Mouse (Mus musculus): Measurements from ENCODE around the gene Glb1.
A peak's percentile ranks its signal among the peaks of the same experiment; 100 is the strongest.
"Not testable (repeated sequence)": the region's sequence is repeated elsewhere in the genome, so short reads cannot be mapped to it uniquely, and the experiment has no call there.

Glb1 gene

DNA sequence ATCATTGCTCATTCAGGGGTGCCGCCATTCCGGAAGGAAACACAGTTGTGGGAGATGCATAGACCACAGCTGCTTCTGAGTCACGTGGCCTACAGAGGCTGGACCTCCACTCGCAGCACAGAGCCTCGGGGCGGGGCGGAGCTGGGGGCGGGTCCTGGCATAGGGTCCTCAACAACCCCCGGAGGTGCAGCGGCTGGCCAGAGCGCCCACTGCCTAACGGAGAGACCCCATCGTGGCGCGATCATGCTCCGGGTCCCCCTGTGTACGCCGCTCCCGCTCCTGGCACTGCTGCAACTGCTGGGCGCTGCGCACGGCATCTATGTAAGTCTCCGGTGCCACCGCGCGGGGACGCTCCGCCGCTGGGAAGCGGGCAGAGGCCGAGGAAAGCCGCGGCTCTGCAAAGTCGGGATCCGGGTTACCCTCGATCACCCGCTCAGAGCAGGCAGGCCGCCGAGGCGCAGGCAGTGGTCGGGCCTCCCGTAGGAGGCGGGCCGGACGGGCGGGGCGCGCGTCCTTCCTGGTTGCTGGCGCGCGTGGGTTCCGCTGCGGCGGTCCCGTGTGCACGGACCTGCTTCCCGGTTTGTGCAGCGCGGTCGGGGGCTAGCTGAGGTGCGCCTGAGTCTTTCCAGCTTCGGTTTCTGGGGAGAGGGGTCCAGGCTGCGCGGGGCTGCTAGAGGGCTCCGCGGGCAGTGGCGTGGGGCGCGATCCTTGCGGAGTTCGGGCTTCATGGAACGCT lies at the start of gene Glb1, which contains the start of gene Tmppe:
Gene Glb1 (plus strand): TSS at position 128 of the 736 bp plus-strand sequence.
Gene Tmppe (plus strand): TSS at position 157 of the 736 bp plus-strand sequence.
- DNase-seq = peak; percentile 88 to 91

DNA sequence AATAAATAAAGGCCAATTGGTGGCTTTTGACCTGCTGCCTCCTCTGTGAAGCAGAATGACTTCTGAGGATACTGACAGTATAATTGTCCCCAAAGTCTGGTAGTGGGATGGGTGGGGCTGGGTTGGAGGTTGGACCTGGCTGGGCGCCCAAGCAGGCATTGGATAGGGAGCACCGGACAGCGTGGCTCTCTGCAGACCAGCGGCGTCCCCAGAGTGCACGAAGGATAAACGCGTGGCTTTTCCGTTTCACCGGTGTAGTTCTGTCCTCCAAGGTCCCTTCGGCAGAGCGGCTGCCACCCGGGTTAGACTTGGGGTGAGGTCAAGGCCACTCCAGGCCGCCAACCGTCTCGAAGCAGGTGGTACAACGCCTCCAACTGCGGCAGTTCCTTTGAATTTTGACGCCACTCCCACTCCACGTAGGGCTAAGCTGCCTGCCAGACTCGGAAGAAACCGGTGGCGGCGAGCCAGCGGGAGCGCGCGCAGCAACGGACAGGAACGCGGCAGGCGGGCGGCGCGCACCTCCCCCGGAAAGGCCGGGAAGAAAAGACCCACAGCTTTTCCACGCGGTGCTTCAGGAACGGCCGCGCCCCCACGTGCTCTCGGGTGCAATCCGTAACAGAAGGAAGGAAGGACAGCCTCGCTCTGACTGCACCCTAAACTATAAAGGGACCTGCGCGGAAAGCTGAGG lies 32.9 kb upstream of the Glb1 start:
- DNase-seq = peak; percentile 87 to 94

DNA sequence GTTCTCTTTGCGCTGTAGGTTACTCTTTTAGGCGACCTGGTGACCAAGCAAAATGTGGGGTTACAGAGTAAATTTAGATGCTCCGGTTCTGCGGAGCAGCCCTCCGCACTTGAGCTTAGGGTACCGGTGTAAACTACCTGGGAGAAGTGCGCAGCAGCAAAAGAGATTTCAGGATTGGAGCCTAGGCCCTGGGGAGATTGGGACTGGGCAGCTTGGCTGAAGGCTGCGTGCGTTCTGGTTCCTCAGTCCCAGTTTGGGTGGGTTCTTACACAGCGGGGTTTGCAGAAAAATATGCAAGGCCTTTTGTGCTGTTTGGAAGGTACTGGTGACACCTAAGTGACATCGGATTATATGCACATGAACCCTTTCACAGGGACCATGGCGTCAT lies 32.4 kb upstream of the Glb1 start:
- DNase-seq = no peak

DNA sequence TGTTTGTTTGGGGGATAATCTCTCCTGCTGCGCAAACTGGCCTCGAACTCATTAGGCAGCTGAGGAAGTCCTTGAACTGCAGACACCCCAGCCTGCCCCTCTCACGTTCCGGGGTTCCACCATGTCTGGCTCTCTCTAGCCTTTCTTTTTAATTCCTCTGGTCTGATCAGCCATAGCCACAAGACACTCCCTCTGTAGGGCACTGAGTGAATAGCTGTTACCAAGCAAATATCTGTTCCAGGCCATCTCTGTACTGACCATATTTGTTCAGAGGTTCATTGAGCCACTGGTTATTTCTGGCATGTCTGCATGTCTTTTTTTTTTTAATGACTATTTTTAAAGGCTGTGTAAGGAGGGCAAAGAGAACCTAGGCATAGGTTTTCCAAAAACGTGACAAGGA lies 31.5 kb upstream of the Glb1 start:
- DNase-seq = peak in 1 of 2 experiments; percentile 16

DNA sequence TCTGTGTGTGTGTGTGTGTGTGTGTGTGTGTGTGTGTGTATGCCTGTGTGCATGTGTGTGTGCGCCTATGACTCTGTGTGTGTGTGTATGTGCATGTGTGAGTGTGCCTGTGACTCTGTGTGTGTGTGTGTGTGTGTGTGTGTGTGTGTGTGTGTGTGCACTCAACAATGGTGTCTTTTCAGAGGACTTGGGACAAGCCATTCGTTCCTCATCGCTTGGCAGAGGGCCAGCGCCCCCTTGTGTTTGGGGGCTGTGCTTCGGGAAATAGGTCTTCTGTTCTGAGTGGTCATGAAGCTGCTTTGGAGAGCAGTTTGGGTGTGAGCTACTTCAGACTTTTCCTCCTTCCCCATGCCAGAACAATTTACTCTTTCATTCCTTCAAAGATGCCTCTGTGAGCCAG lies 29.2 kb upstream of the Glb1 start:
- not testable (repeated sequence) for DNase-seq

DNA sequence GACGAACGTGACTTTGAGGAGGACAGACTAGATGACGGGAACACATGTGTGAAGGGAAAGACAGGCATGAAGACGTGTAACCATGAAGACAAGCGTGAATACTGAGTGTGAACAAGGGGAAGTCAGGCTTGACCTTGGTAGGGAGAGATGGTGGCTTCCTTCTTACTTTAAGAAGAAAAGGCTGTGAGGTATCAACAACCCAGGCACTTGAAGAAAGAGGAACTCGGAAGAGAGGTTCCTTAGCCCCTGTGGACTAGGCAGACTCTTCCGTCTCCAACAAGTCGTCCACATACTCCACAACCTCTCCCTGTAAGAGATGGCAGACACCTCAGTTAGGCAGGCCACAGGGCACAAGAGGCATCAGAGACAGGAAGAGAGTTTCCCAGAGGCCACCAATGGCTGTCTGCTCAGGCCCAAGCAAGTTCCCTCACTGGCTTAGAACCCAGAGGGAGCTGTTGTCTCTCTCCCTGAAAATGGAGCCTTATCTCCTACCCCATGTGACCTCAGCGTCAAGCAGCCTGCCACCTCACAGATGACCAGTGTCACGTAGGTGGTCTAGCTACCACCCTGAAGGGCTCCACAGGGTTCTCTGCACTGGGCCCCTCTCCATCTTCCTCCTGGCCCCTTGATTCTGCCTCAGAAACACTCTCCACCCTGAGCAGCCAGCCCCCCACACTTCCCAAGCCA lies 25.5 kb upstream of the Glb1 start:
- DNase-seq = no peak

DNA sequence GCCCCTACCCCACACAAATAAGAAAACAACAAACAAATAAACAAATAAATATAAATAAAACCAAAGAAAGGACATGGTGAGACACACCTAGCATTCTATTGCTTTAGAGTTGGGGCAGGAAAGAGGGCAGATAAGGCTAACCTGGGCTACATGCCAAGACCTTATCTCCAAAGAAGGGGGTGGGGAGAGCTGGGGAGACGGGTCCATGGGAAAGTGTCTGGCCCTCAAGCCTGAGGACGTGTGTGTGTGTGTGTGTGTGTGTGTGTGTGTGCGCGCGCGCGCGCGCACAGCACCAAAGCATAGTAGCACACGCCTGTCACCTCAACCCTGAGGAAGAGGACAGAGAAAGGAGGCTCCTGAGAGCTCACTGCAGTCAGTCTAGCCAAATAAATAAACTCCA lies 23.7 kb upstream of the Glb1 start:
- no peak for DNase-seq

DNA sequence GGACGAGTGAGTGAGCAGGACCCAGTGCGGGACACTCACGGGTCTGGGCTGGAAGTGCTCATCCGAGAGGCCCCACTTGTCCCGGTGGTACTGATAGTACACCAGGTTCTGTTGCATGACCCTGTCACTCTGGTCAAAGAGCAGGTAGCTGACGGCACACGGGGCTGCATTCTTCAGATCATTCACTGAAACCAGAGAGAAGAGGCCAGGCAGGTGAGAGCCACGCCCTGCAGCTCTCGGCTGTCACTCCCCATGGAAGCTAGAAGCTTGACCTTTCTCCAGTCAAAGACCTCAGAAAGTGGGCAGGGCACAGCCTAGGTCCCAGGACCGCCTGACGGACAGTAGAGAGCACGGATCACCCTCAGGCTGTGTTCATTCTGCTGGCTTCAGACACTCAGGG lies 21.0 kb upstream of the Glb1 start:
- peak; percentile 29 to 48 for DNase-seq

DNA sequence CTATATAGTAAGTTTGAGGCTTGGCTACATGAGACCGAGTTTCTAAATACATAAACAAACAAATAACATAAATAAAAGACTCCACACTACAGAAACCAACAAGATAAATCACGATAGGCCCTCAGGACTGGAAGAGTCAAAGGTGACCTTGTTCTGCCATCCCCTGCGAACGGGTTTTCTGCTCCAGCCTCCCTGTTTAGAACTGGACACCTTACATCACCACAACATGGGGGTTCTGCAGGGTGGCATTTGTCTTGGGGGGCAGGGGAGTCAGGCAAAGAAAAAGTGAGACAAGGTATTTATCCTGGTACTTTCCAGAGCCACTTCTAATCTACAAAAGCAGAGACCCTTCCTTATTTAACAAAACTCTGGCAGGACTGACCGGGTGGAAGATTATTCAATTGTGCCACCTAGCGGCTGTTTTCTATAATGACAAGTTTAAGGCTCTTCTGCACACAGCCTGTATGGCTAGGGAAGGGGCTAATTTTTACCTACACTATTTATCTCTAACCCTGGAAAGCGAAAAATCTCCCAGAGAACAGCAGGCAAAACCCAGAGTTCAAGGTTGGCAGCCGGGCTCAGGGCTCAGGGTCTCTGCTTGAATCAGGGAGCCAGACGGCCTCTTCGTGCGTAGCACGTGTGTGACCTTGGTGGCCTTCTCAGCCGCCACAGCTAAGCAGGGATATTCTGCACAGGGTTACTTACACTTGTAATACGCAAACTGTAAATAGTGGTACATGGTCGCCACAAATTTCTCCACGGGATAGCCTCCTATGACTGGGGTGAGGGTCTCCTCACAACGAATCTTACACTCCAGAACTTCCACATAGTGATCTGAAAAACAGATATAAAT lies 19.8 kb upstream of the Glb1 start:
- peak; percentile 34 to 46 for DNase-seq

DNA sequence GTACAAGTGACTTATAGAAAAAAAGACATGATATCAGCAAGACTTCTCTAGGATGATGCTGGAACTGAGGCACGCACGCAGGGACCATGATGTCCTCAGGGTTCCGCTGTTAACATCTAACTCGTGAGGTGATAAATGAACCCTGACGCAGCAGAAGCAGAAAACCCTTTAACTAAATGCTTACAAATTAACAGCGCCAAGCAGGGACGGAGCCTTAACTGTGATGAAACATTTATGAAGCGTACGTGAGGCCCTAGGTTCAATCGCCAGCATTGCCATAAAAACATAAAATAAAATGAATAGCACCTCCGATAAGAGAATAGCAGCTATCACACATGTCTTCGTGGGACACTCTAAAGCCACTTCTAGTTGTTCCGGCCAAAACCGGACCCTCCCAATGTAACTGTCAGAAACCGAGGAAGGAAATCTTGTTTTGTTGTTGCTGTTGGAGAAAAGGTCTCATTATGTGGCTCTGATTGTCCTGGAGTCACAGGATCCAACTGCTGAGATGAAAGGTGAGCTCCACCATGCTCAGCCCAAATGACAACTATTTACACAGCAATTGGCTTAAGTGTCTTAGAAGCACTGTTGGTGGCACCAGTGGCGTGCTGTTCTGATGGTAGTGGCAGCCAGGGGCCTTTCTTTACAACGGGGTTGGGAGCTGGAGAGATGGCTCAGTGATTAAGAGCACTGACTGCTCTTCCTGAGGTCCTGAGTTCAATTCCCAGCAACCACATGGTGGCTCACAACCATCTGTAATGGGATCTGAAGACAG lies 17.8 kb upstream of the Glb1 start:
- peak; percentile 46 to 61 for DNase-seq

DNA sequence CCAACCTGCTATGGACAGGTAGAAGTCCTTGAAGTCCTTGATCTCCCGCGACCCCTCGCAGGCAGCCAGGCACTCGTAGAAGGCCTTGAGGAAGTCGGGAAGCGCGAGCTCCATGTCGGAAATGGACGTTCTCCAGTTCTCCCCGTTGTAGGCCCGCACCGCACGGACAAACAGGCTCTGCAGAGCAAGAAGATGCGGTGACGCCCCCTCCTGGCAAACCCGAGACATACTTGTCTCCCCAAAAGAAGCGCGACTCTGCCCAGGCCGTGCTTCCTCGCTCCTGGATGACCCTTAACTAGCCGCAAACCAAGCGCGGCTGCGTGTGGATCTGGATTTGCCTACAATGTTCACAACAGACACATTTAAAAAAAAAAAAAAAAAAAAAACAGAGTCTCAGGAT lies 16.2 kb upstream of the Glb1 start:
- DNase-seq = no peak

DNA sequence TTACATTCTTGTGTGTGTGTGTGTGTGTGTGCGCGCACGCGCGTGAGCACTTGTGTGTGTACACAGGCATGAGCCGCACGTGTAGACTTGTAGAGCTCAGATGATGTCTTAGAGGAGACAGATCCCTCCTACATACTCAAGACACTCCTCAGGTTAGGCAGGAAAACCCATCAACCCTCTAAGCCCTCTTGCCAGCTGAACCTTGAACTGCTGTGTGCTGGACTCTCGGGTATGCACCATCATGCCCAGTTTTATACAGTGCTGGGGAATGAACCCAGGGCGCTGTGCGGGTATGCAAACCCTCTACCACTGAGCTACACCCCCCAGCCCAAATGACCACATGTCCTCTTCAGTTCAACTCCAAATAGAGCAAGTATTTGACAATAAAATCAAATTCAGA lies 15.7 kb upstream of the Glb1 start:
- DNase-seq = peak; percentile 55 to 66

DNA sequence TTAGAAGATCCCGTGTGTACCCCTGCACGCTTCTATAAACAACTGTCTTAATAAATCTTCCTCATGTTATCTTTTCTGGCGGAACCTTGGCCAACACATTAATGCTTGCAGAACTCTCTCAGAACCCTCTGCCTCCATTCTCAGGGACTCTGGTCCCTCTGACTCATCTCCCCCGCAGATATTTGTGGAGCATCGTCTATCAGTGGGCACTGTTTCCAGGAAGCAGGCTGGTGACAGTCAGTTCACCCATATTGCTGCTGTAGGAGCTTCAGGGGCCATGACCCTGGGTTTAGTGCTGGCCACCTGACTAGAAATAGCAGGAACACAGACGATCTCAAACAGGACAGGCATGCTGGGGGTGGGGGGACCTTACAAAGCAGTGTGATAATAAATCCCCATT lies 13.8 kb upstream of the Glb1 start:
- DNase-seq = no peak

DNA sequence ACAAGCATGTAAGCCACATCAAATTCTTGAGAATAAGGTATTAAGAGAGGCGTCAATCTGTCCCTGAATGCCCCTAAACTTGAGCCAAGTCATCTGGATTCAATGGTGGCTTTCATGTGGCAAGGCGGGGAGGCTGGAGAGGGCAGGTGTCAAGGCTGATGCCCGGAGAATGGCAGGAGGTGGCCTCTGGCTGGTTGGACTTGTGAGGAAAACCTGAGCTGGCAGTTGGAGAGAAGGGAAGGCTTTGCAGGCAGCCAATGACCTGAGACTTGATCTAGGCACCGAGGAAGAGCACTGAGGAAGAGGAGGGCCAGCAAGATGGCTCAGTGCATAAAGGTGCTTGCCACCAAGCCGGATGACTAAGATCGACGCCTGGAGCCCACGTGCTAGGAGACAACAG lies 12.6 kb upstream of the Glb1 start:
- no peak for DNase-seq

DNA sequence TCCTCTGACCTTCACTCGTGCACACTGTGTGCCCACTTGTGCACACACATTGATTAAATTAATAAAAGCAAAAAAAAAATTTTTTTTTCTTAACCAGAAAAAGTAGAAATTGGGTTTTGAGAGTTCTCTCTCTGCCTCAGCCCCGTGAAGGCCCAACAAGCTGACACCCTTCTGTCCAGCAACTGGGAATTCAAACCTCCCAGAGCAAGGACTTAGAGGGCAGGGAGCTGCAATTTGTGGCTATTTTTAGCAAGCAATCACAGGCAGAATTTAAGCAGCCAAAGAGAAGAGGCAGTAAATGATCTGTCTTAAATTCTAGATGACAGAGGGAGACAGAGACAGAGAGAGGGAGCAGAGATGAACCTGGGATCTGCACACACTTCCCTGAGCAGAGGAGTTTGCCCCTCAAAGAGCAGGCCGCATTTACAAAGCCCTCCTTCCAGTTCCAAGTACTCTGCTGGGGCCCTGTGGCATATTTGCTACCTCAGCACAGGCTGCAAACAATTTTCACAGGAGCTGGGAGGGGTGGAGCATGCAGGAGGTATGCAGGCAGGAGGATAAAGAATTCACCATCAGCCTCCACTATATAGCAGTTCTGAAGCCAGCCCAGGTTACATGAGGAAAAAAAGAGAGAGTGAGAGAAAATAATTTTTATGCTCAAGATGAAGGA lies 12.0 kb upstream of the Glb1 start:
- peak in 1 of 2 experiments; percentile 23 for DNase-seq

DNA sequence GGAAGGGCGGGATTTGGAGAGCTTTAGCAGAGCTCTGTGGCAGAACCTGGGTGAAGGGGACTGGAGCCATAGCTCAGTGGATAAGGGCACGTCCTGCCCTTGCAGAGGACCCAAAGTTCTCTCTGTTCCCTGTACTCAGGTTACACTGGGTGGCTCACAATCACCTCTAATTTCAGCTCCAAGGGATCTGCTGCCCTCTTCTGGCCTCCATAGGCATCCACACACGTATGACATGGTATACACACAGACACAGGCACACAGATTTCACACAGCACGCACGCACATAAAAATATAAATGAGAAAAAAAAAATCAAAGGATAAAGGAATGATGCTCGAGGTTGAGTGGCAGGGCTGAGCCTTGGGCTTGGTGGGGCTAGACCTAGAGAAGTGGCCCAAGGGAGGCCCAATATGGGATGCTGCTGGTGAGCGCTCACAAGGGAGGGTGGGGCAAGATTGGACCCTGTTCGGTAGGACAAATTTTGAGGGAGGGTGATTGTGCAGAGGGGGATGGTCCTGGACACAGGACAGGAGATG lies 11.4 kb upstream of the Glb1 start:
- DNase-seq = peak in 1 of 2 experiments; percentile 50

DNA sequence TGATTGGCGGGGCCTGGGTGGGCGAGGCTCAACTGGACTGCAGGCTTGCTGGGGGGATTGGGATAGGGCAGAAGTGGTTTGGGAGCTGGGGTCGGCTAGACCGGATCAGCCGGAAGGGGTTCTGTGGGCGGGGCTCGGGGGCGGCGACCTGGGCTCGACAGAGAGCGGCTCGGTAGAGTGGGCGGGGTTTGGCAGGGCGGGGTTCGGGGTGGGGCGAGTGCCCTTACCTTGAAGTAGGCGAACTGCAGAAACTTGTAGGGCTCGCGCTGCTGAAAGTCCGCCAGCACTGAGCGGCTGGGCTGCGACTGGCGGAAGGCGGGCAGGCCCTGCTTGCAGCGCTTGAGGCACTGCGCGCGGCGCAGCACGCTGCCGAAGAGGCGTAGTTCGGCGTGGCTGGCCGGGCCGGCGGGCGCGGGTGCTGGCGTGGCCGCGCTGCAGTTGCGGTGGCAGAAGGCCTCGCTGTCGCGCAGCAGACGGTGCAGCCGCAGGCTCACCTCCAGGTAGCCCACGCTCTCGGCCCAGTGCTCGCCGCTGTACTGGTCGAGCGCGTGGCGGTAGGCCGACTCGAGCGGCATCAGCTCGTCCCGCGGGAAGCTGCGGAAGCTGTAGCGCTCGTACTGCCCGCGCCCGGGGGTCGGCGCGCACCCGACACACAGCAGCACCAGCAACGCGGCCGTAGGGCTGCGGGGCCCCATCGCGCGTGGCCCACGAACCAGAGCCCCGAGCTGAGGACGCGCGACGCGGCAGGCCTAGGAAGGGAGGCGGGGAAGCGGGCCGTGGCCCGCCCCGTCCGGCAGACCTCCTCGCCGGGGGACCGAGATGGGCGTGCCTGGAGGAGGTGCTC lies 10.7 kb upstream of the Glb1 start, which contains the start of gene Crtap:
Gene Crtap (minus strand): TSS at position 771 of the 844 bp plus-strand sequence.
- peak; percentile 74 to 84 for DNase-seq

DNA sequence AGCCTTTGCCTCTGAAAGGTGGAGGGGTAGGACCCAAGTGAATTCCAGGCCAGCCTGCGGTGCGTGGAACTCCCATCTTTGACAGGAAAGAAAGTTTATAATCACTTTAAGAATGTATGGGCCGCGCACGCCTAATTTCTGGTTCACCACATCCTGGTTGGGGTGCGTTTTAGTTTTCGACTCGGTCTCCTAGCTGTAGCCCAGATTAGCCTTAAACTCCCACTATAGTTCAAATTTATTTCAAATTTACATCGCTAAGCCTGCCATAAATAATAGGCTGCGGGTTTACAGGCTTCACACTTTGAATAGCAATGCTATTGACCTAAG lies 10.2 kb upstream of the Glb1 start:
- no peak for DNase-seq

DNA sequence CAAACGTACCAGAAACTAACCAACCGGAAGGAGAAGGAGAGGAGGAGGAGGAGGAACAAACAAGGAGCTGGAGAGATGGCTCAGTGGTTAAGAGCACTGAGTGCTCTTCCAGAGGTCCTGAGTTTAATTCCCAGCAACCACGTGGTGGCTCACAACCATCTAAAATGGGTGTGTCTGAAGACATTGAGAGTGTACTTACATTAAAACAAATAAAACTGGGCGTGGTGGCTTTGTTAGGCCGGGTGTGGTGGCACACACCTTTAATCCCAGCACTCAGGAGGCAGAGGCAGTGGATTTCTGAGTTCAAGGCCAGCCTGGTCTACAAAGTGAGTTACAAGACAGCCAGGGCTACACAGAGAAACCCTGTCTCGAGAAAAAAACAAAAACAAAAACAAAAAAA lies 6.7 kb upstream of the Glb1 start:
- not testable (repeated sequence) for DNase-seq

DNA sequence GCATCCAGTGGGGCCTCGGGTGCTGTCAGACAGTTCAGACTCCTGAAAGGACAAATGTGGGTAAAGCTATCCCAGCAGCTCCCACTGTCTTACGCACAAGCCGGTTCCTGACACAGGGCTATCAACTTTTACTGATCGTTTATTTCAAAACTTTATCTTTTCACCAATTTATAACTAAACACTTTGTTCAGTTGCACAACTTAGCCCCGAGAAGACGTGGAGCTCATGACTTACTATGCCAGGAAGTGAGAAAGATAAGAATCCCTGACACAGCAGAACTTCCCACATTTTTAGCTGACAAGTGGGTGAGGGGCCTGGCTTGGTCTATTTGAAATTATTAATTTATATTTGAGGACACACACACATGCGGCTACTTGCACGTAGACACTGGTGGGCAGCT lies 6.2 kb upstream of the Glb1 start:
- no peak for DNase-seq

Data from kidney, postnatal 36 days (tissue).